14 mouse cellular contexts compared by ENCODE assay signal in the genomic region with DNA sequence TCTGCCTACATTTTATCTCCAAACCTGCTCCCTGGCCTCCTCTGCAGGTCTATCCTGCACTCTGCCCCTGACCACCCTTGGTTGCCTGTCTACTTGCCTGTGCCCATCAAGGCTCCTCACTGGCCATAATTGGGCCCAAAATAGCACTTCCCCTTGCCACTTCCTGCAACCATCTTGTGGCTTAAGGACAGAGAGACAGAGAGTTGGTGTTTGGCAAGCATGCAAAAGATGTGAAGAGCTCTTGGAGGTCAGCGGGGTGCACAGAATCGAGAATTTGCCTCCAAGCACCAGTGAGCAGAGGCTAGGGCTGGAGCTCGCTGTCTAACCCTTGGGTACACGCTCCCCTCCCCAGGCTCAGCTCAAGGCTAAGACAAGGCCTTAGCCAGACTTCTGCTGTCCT. TPM values are rescaled to one million over a fixed set of nuclear protein-coding genes. Genes with fewer than 3 reads are reported as not detected.
DNase-seq lines count a peak whose midpoint lies in the region; ATAC-seq and TF ChIP-seq lines count a peak whose summit lies in the region.
"Had no signal": no experiment of that assay in that cellular context is flagged by ENCODE, and none has a peak within 500 bp of the region (broad histone marks: within the 10 kb centered on the region; RNA-seq: fewer than 3 reads in every experiment).

No protein-coding gene starts in this region.

- ATAC-seq in liver, embryonic 11.5 days (replicated peaks; ENCODE audit: low FRiP score), result no peak
- no peak for ATAC-seq in liver, embryonic 13.5 days (ENCODE audit: low read depth)
- ATAC-seq in inflammation-experienced regulatory T-cells, adult 6 months, result no peak
- ATAC-seq: forebrain, embryonic 14.5 days had no signal

- H3K27ac ChIP-seq in gastrocnemius, adult 2 months, result peak overlapping the region; percentile 51; the same call in 1 of the 2 replicates
- 0 out of 2 replicates have a peak overlapping the region, but pooled peaks have one; percentile 50 for H3K27ac ChIP-seq in liver, embryonic 11.5 days (ENCODE audit: low read depth, low read length)
- H3K27ac ChIP-seq in liver, embryonic 13.5 days, result peak overlapping the region; percentile 66

- TF ChIP-seq CTCF in gastrocnemius, adult 2 months (IDR thresholded peaks at IDR 0.05), result no peak

- no peak overlapping the region for H3K9ac ChIP-seq in liver, embryonic 11.5 days (ENCODE audit: low read depth, low read length)
- H3K9ac ChIP-seq in liver, embryonic 13.5 days, result no peak overlapping the region
- H3K9ac ChIP-seq: lung, embryonic 14.5 days had no signal

- intact Hi-C loops in gastrocnemius, adult 2 months (cut with DNase I), result loop anchor here (5.0 kb wide), 2 partner anchors 71 to 181 kb away; no protein-coding TSS in a partner anchor

- no peak overlapping the region for H3K4me2 ChIP-seq in liver, embryonic 11.5 days
- H3K4me2 ChIP-seq in liver, embryonic 13.5 days, result no peak overlapping the region
- H3K4me2 ChIP-seq: lung, embryonic 14.5 days had no signal

- WGBS in liver, embryonic 11.5 days, result 65% methylated on average over 4 of the region's 4 CpGs
- WGBS in liver, embryonic 13.5 days (ENCODE audit: insufficient replicate concordance), result 51% methylated on average over 4 of the region's 4 CpGs

- peaks cover 15% of the 10 kb centered on the region for H3K4me1 ChIP-seq in liver, embryonic 11.5 days (replicated peaks; ENCODE audit: control insufficient read depth, insufficient read depth, low read length)
- peaks cover 42% of the 10 kb centered on the region for H3K4me1 ChIP-seq in liver, embryonic 13.5 days (replicated peaks)

- DNase-seq in gastrocnemius, adult 2 months, result no peak
- no peak for DNase-seq in gastrocnemius, adult 8-10 months (ENCODE audit: low spot score in 2 of 2)
- DNase-seq in liver, embryonic 11.5 days (ENCODE audit: low spot score), result no peak
- no peak for DNase-seq in liver
- no peak for DNase-seq in liver, embryonic 13.5 days
- DNase-seq in spleen, postnatal 36 days (ENCODE audit: low spot score in 2 of 2), result peak; percentile 66 to 72
- DNase-seq in urinary bladder, postnatal 25 days (ENCODE audit: low spot score), result no peak
- DNase-seq: adrenal gland, adult 2 months; cerebellum, adult 11 months; kidney, adult 11 months; lung, embryonic 14.5 days; right cerebral cortex, adult 18-20 months had no signal

- no peak overlapping the region for H3K4me3 ChIP-seq in gastrocnemius, adult 2 months
- no peak overlapping the region for H3K4me3 ChIP-seq in liver, embryonic 11.5 days (ENCODE audit: low read depth, low read length)
- no peak overlapping the region for H3K4me3 ChIP-seq in liver, embryonic 13.5 days (replicated peaks)

- H3K27me3 ChIP-seq in liver, embryonic 11.5 days (replicated peaks; ENCODE audit: control insufficient read depth, insufficient read depth, low read length), result no peaks in the 10 kb centered on the region
- no peaks in the 10 kb centered on the region for H3K27me3 ChIP-seq in liver, embryonic 13.5 days

- H3K36me3 ChIP-seq in liver, embryonic 11.5 days (ENCODE audit: control insufficient read depth, insufficient read depth, low read length), result 0 out of 2 replicates have a peak, but pooled peaks cover 3% of the 10 kb centered on the region
- peaks cover 9% of the 10 kb centered on the region; the same call in 1 of the 2 replicates for H3K36me3 ChIP-seq in liver, embryonic 13.5 days

- H3K9me3 ChIP-seq in liver, embryonic 11.5 days (ENCODE audit: control insufficient read depth, low read length), result no peaks in the 10 kb centered on the region
- no peaks in the 10 kb centered on the region for H3K9me3 ChIP-seq in liver, embryonic 13.5 days (replicated peaks)

RNA-seq across cellular contexts. Expression of a gene that starts 5.3 kb away (rescaled TPM):
- total RNA-seq in gastrocnemius, adult 2 months (2021), result 10 to 100 TPM in 1 of 2 experiments, 1 to 10 TPM in 1; 9.5 to 19.8 TPM
- 10 to 100 TPM; 10.5 to 22.2 (median 13.8) TPM for total RNA-seq in gastrocnemius, adult 8-10 months (2022)
- polyA plus RNA-seq in liver, embryonic 11.5 days (2014; fragmentation: Nextera tagmentation; extraction: Ambion mirVana), result 14.6 and 17.0 TPM in 2 replicates
- polyA plus RNA-seq in liver, embryonic 13.5 days (2015; fragmentation: Nextera tagmentation; extraction: Ambion mirVana), result 15.3 and 16.7 TPM in 2 replicates
- polyA plus RNA-seq in inflammation-experienced regulatory T-cells, adult 6 months (2017; shearing (Covaris generic)), result 10 to 100 TPM; 11.1 to 13.9 (median 12.3) TPM

Comparison
In these comparisons a context has a peak if more than half of its experiments do, and no peak if none do; other contexts are left out.
1. DNase-seq: peak in spleen, postnatal 36 days (2 of 2); none in gastrocnemius, adult 2 months (single experiment), gastrocnemius, adult 8-10 months (0 of 2), liver, embryonic 11.5 days (single experiment), liver (single experiment), liver, embryonic 13.5 days (single experiment) and urinary bladder, postnatal 25 days (single experiment).
2. Peak in every context shown above with its lines, with median percentiles within 50 percentile points of each other: H3K27ac ChIP-seq.